Mouse (Mus musculus): ENCODE data around the gene Slc5a2.
A peak's percentile ranks its signal among the peaks of the same experiment; 100 is the strongest.

DNA sequence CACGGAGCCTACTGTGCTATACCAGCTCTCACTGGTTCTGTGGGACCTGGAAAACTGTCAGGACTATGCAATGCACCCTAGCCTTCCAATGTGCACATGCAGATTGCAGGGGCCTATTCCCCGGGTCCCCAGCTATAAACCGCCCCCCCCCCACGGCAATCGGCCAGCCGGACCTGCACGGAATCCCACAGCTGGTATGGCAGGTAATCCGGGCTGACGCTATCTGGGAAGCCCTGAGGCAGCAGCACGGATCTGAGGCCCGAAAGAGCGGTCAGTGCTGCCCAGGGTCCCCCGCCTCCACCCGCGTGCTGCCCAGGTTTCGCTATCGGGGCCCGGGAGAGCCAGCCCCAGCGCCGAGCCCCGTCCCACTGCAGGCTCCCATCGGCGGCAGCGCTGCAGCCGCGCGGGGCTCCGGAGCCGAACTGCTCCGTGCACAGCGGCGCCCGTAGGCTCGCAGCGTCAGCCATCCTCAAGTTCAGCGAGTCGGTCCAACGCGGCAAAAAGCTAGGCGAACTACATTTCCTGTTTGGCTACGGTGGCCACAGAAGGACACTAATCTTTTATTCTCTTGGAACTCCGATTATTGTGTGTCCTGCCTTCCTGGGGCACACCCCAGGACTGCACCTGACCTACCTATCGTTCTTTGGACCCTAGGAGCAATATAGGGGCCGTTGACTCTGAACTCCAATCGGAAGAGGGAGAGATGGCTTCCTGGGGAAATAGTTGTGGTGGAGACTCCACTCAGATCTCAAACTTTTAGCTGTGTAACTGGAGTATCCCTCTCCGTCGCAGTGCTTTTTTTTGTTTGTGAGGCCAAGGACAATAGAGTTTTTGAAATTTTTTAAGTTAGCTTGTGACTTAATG is 32.4 kb downstream of the Slc5a2 start, which contains the start of gene BC017158:
- TF ChIP-seq CTCF (IDR thresholded peaks at IDR 0.05; ENCODE audit: borderline replicate concordance, insufficient read depth, low read length): no peak
- peak; percentile 74 for TF ChIP-seq POLR2A (IDR thresholded peaks at IDR 0.05; ENCODE audit: low read depth, low read length)
